Mouse (Mus musculus) liver, embryonic 16.5 days (tissue): Measurements from ENCODE around the gene Sulf2. TPM values are rescaled to one million over a fixed set of nuclear protein-coding genes. Genes with fewer than 3 reads are reported as not detected.

Source experiments
- ATAC-seq: fragments of 200-750 bp; cut with Nextera tagmentation; 2 replicates; pipeline ENCODE4 v1.8.0; 2017; ENCODE audit warnings: low read depth, mild to moderate bottlenecking, moderate number of reproducible peaks, moderate library complexity
- H3K27ac ChIP-seq: fragments of 300-500 bp; sonication (generic); 2 replicates; pipeline ENCODE4 v1.5.1; 2014; ENCODE audit warnings: mild to moderate bottlenecking, low read length
- H3K27me3 ChIP-seq: fragments of 300-500 bp; sonication (generic); 2 replicates; pipeline ENCODE4 v1.6.1; 2014; ENCODE audit warnings: low read depth, low read length, mixed read lengths; ENCODE audit not compliant: control insufficient read depth, insufficient read depth
- H3K36me3 ChIP-seq: fragments of 300-500 bp; sonication (generic); 2 replicates; pipeline ENCODE4 v1.6.1; 2014; ENCODE audit warnings: mild to moderate bottlenecking; ENCODE audit not compliant: control insufficient read depth, insufficient read depth
- H3K4me1 ChIP-seq: fragments of 300-500 bp; sonication (generic); 2 replicates; pipeline ENCODE4 v1.6.1; 2014; ENCODE audit warnings: low read depth, low read length, mixed read lengths; ENCODE audit not compliant: control insufficient read depth
- H3K4me2 ChIP-seq: fragments of 300-500 bp; sonication (generic); 2 replicates; pipeline ENCODE4 v1.6.1; 2014; ENCODE audit warnings: low read depth, low read length, mixed read lengths
- H3K4me3 ChIP-seq: fragments of 300-500 bp; sonication (generic); 2 replicates; pipeline ENCODE4 v1.5.1; 2014; ENCODE audit warnings: low read depth, mild to moderate bottlenecking, low read length
- H3K9ac ChIP-seq: fragments of 300-500 bp; sonication (generic); 2 replicates; pipeline ENCODE4 v1.6.1; 2014; ENCODE audit warnings: low read depth, low read length
- H3K9me3 ChIP-seq: fragments of 300-500 bp; sonication (generic); replicated peaks from 2 replicates; pipeline ENCODE4 v1.6.1; 2016; ENCODE audit warnings: low read length; ENCODE audit not compliant: control insufficient read depth
- WGBS: fragments of 180-500 bp; shearing (Covaris S2); extraction: QIAGEN DNeasy Blood & Tissue Kit; methylation state at CpG from one replicate; pipeline ENCODE4 v1.1.7; 2014; ENCODE audit not compliant: insufficient replicate concordance; 5-methylcytosine and 5-hydroxymethylcytosine counted together
- polyA plus RNA-seq: library from polyadenylated mRNA; unstranded; fragments of >200 nt; fragmentation: Nextera tagmentation; extraction: Ambion mirVana; gene quantifications from 2 replicates; pipeline ENCODE4 v1.2.1, GENCODE M21; 2015

Gene Sulf2
- polyA plus RNA-seq, 1 experiment from 2014 or later = 1.2 TPM

GRCm38 (mm10) chr2:166059684-166060423 is 95.6 kb downstream of the Sulf2 start:
- ATAC-seq = no peak
- WGBS = 60% methylated on average over 7 of the region's 7 CpGs
- Histone ChIP-seq H3K36me3 (peaks cover 3% of the 10 kb centered on the region), H3K4me2 (no peak overlapping the region), H3K9me3 (no peaks in the 10 kb centered on the region), H3K4me3 (no peak overlapping the region), H3K9ac (no peak overlapping the region), H3K27ac (no peak overlapping the region), H3K27me3 (no peaks in the 10 kb centered on the region), H3K4me1 (no peaks in the 10 kb centered on the region)

- Histone ChIP-seq H3K4me3 (no peak overlapping the region), H3K36me3 (no peaks in the 10 kb centered on the region; the same call in 1 of the 2 replicates), H3K4me1 (no peaks in the 10 kb centered on the region), H3K9me3 (no peaks in the 10 kb centered on the region), H3K27me3 (no peaks in the 10 kb centered on the region), H3K9ac (no peak overlapping the region), H3K27ac (no peak overlapping the region), H3K4me2 (no peak overlapping the region)
- ATAC-seq = no peak
- 81% methylated on average over 14 of the region's 14 CpGs for WGBS
Observed at GRCm38 (mm10) chr2:166054002-166054539, 101.4 kb downstream of the Sulf2 start.

GRCm38 (mm10) chr2:166051966-166052365 is 103.5 kb downstream of the Sulf2 start:
- no peaks in the 10 kb centered on the region; the same call in 1 of the 2 replicates for H3K36me3 ChIP-seq

GRCm38 (mm10) chr2:166051421-166051820 is 104.0 kb downstream of the Sulf2 start:
- WGBS = 86% methylated on average over 17 of the region's 17 CpGs
- Histone ChIP-seq H3K9me3 (no peaks in the 10 kb centered on the region), H3K4me2 (no peak overlapping the region), H3K27ac (no peak overlapping the region), H3K27me3 (no peaks in the 10 kb centered on the region), H3K4me3 (no peak overlapping the region), H3K4me1 (no peaks in the 10 kb centered on the region), H3K9ac (no peak overlapping the region), H3K36me3 (no peaks in the 10 kb centered on the region; the same call in 1 of the 2 replicates)
- no peak for ATAC-seq

More at GRCm38 (mm10) chr2:166051966-166052365, 103.5 kb downstream of the Sulf2 start:
- H3K4me2 ChIP-seq = no peak overlapping the region
- H3K9ac ChIP-seq = no peak overlapping the region
- no peak overlapping the region for H3K4me3 ChIP-seq
- WGBS = 79% methylated on average over 7 of the region's 7 CpGs
- ATAC-seq = no peak
- no peaks in the 10 kb centered on the region for H3K4me1 ChIP-seq
- no peaks in the 10 kb centered on the region for H3K27me3 ChIP-seq
- H3K9me3 ChIP-seq = no peaks in the 10 kb centered on the region
- no peak overlapping the region for H3K27ac ChIP-seq

GRCm38 (mm10) chr2:166048852-166049251 is 106.6 kb downstream of the Sulf2 start:
- Histone ChIP-seq H3K27ac (no peak overlapping the region), H3K9me3 (no peaks in the 10 kb centered on the region), H3K4me2 (no peak overlapping the region), H3K9ac (no peak overlapping the region), H3K27me3 (no peaks in the 10 kb centered on the region), H3K36me3 (no peaks in the 10 kb centered on the region), H3K4me3 (no peak overlapping the region), H3K4me1 (peaks cover 7% of the 10 kb centered on the region)
- WGBS = 76% methylated on average over 7 of the region's 7 CpGs
- ATAC-seq = no peak

GRCm38 (mm10) chr2:166047931-166048330 is 107.5 kb downstream of the Sulf2 start:
- H3K36me3 ChIP-seq = no peaks in the 10 kb centered on the region
- H3K9ac ChIP-seq = no peak overlapping the region
- no peak overlapping the region for H3K4me3 ChIP-seq
- ATAC-seq = no peak
- H3K9me3 ChIP-seq = no peaks in the 10 kb centered on the region
- H3K4me2 ChIP-seq = no peak overlapping the region
- H3K27me3 ChIP-seq = no peaks in the 10 kb centered on the region
- H3K4me1 ChIP-seq = peaks cover 7% of the 10 kb centered on the region
- WGBS = 79% methylated on average over 4 of the region's 4 CpGs
- H3K27ac ChIP-seq = no peak overlapping the region

GRCm38 (mm10) chr2:166045549-166046501 is 109.6 kb downstream of the Sulf2 start:
- ATAC-seq = no peak
- Histone ChIP-seq H3K27ac (no peak overlapping the region), H3K9me3 (no peaks in the 10 kb centered on the region), H3K27me3 (no peaks in the 10 kb centered on the region), H3K4me2 (no peak overlapping the region), H3K9ac (no peak overlapping the region), H3K4me1 (peaks cover 7% of the 10 kb centered on the region), H3K36me3 (no peaks in the 10 kb centered on the region), H3K4me3 (no peak overlapping the region)
- WGBS = 30% methylated on average over 10 of the region's 10 CpGs

GRCm38 (mm10) chr2:166045006-166045405 is 110.5 kb downstream of the Sulf2 start:
- H3K4me3 ChIP-seq = no peak overlapping the region
- H3K9ac ChIP-seq = no peak overlapping the region
- H3K9me3 ChIP-seq = no peaks in the 10 kb centered on the region
- no peak overlapping the region for H3K4me2 ChIP-seq
- no peaks in the 10 kb centered on the region for H3K36me3 ChIP-seq
- peaks cover 7% of the 10 kb centered on the region for H3K4me1 ChIP-seq
- ATAC-seq = no peak
- H3K27me3 ChIP-seq = no peaks in the 10 kb centered on the region
- H3K27ac ChIP-seq = no peak overlapping the region
- WGBS = 28% methylated on average over 2 of the region's 2 CpGs
